Mouse (Mus musculus): Measurements from ENCODE around the gene Nop2.
A peak's percentile ranks its signal among the peaks of the same experiment; 100 is the strongest.

Gene Nop2

GRCm38 (mm10) chr6:125170194-125170593 is 38.5 kb downstream of the Nop2 start:
- no peak for DNase-seq (ENCODE audit: low read depth, low spot score)

DNA sequence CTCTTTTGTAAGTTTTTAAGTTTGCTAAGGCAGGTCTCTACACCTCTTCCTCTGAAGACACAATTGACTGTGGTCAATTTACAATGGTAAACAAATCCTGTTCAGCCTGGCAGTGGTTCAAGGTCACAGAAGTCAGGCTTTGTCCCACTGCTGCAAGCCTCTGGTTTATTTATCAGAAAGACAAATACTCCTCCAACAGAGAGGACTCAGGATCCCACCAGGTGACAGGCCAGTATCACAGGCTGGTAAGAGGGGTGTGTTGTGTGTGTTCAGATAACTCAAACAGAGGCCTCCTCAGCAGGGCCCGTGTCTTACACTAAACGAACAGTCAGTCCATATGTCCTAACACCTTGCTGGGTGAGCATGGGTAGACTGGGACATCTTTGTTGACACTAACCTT is 40.8 kb downstream of the Nop2 start:
- DNase-seq (ENCODE audit: low read depth, low spot score) = no peak

DNA sequence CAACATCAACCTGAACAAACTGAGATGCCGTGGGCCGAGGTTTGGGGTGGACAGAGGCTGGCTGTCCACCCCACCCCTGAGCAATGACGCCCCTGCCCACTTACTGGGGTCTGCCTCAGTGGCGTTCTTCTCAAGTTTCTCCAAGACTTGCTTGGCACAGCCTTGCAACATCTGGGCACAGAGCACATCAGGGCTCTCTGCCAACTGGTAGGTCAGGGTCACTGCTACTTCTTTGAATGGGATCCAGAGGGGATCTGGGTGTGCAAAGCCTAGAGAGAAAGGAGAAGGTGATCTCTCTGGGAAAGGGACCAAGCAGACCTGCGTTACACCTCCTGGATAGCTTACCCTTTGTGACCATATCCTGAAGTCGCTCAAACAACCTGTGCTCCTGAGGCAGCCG is 41.5 kb downstream of the Nop2 start:
- no peak for DNase-seq (ENCODE audit: low read depth, low spot score)

- no peak for DNase-seq (ENCODE audit: low read depth, low spot score)
Measured at GRCm38 (mm10) chr6:125175469-125175868, 43.8 kb downstream of the Nop2 start.

DNA sequence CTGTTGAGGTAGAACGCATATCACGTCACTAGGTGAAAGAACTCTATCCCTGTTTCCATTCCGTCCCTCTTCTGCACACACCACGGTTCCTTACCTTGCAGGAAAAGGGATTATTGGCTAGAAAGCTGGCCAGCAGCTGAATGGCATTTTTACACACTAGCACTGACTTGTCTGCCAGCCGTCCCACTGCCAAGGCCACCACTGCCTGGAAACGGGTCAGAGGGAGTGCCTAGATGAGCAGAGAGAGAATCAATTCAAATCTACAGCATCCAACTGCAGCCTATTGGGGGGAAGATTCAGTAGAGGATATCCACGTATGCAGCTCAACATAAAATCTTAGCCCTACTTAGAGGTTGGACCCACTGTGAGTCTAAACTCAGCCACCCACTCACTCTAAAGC is 47.9 kb downstream of the Nop2 start:
- no peak for DNase-seq (ENCODE audit: low read depth, low spot score)

DNA sequence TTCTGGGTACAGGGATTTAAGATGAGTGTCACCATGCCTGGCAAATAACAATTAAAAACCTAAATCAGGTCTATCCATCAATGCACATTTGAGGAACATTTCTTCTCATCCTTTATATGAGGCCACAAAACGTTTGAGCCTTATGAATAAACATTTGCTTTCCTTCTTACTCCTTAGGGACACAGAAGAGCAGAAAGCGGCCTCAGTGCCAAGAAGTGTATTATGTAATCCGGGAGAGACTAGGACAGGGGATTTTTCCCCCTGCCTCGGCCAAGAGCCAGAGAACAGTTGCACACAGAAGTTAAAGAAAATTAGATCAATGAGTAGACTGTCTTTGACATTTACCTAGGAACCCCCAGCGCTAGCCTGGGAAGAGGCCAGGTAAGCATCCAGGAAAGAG is 50.4 kb downstream of the Nop2 start:
- no peak for DNase-seq (ENCODE audit: low read depth, low spot score)

GRCm38 (mm10) chr6:125186203-125186602 is 54.5 kb downstream of the Nop2 start:
- no peak for DNase-seq (ENCODE audit: low read depth, low spot score)

- DNase-seq (ENCODE audit: low read depth, low spot score) = no peak
Measured at GRCm38 (mm10) chr6:125190816-125191215, 59.1 kb downstream of the Nop2 start.

DNA sequence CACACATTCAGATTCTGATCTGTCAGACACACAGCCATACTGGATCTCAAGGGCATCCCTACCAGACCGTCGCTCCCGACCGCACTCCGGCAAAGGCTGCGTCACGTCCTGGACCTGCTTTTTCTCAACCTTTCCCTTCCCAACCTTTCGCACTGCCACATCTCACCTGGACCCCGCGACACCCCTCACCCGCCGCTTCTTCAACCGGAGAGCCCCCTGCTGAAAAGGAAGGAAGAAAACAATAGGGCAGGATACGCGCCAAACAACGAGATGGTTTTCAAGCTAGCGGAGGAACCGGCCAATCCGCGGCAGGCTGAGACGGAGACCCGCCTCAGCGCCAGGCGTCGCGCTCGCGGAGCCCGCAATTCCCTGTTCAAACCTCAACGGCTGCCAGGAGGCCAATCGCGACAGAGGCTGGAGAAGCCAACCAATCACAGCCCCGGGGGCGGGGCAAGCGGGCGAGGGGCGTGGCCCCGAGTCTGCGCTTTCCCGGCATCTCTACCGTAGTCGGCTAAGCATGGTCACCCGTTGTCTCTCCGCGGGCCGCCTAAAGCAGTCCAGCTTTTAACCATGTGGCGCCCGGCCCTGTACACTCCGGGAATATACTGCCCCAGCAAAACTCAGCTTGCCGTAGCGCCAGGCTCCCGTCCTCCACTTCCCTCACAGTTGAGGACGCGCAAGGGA is 59.8 kb downstream of the Nop2 start, which contains the start of the genes Ncapd2 and Mrpl51:
Ncapd2 (minus strand) TSS at position 370 of the 684 bp plus-strand sequence.
Mrpl51 (plus strand) TSS at position 470 of the 684 bp plus-strand sequence.
- peak; percentile 94 for DNase-seq (ENCODE audit: low read depth, low spot score)

- peak; percentile 90 for DNase-seq (ENCODE audit: low read depth, low spot score)
Measured at GRCm38 (mm10) chr6:125192016-125192714, 60.5 kb downstream of the Nop2 start.

DNA sequence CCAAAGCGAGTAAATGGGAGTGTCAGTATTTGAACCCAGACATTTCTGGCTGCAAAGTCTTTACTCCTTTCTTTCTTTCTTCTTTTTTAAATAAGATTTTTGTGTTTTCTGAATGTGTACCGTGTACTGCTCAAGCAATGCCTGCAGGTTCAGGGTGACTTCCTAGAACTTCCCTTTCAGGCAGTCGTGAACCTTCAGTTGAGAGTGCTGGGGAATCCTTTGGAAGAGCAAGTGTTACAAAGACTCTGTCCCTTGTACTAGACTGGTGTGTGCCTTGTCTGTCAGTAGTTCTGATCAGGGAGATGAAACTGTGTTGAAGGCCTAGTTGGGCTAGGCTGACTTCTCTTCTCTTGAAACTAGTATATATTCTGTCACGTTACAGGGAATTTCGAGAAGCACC is 61.1 kb downstream of the Nop2 start:
- no peak for DNase-seq (ENCODE audit: low read depth, low spot score)

- DNase-seq (ENCODE audit: low read depth, low spot score) = no peak
Measured at GRCm38 (mm10) chr6:125193390-125193789, 61.7 kb downstream of the Nop2 start.
